Mouse (Mus musculus) common myeloid progenitor, adult 5-6 weeks (primary cell): ENCODE results near the gene Fras1. TPM values are rescaled to one million over a fixed set of nuclear protein-coding genes. Genes with fewer than 3 reads are reported as not detected.

Experiments used
- ATAC-seq: replicated peaks from 2 replicates; pipeline ENCODE4 v1.8.0; 2016; ENCODE audit warnings: low read depth, mild to moderate bottlenecking, moderate TSS enrichment, inconsistent platforms; ENCODE audit not compliant: poor library complexity, severe bottlenecking
- total RNA-seq: library from RNA; stranded (forward); fragments of 200-1000, 187-1606 nt; gene quantifications from 2 replicates; pipeline ENCODE4 v1.2.3, GENCODE M21; 2017

The Fras1 gene
- total RNA-seq, 1 experiment from 2014 or later: not detected

DNA sequence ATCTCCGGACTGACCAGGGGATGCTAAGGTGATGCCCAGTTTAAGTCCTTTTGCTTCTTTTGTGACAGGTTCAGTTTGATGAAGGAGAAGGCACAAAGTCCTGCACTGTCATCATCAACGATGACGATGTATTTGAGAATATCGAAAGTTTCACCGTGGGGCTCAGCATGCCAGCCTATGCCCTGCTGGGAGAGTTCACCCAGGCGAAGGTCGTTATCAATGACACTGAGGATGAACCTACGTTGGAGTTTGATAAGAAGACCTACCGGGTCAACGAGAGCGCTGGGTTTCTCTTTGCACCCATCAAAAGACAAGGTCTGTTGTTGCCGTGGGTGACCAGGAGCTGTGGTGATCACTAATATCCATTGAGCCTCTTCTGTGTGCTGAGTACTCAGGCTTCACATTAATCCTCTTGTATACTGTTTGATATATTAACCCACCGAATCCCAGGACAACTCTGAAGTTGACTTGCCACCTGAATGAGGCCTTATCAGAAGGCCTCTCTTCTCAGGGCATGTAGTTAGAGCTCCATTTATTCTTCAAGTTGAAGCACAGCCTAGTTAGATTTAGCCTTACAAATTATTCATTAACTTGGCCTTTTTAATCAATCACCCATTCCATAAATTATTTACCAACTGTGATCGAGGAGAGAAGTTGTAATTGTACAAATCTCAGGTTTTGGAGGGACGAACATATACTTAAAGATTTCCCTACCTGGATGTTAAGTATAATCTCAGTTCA, 365.6 kb downstream of the Fras1 start:
- ATAC-seq: no peak

DNA sequence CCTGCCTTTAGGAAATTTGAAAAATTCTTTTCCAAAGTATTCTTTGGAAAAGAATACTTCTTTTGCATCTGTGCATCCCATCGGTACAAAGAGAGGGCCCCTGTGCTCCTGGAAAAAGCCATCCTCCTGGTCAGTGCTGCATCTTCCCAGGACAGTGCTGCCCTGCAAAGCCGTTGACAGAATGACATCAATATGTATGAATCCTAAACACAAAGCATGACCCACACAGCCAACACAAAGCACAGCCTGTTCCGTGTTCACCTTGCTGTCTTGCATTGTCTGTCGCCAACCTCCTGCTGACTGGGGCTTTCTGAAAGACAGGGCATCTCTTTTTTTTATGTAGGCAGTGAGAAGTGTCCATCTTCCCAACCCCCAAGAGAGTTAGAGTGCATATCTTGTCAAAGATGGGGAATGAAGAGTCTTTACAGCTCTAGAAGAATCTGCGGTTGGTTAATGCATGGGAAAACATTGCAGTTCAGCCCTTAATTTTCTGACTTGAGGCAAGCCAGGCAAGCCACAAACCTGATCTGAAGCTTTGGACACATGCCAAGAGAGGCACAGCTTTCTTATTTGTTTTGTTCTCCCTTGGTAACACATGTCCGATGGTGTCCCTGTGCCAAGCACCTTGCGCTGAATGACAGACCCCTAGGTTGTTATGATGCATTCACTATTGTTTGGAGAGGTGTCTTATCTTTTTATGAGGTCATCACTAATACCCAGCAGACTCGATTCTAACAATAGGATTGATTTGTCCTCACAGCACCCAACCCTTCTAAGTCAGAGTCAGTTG, 373.6 kb downstream of the Fras1 start:
- ATAC-seq: no peak

DNA sequence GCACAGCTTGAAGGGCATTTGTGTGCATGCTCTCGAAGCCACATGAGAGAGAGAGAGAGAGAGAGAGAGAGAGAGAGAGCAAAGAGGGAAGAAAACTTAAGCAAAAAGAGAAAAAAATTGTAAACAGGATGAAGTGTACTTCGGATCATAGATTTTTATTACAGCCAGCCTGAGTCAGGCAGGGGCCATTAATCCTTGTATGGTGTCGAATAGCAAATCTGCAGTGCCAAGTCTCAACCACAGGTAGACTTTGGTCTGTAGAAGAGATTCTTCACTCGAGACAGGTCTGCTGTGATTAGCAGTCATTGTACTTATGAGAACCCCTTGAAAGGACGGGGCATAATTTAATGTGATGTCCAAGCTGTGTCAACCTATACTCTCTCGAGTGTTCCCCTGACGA, 383.9 kb downstream of the Fras1 start:
- ATAC-seq: no peak

DNA sequence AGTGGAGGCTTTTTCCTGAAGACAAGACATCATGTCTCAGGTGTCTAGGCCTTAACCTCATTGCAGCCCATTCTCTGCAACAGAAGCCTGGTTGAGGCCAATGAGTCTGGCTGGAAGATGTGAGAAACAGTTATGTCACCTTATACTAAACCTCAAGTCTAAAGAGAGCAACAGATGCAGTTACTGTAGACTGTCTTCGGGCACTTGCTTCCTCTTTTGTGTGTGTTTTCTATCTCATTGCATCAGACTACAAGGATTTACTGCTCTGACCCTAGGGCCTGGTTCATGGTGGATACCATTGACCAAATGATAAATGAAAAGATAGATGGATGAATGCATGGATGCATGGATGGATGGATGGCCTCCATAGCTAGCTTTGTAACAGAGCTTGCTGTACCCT, 388.3 kb downstream of the Fras1 start:
- peak; percentile 81 for ATAC-seq

DNA sequence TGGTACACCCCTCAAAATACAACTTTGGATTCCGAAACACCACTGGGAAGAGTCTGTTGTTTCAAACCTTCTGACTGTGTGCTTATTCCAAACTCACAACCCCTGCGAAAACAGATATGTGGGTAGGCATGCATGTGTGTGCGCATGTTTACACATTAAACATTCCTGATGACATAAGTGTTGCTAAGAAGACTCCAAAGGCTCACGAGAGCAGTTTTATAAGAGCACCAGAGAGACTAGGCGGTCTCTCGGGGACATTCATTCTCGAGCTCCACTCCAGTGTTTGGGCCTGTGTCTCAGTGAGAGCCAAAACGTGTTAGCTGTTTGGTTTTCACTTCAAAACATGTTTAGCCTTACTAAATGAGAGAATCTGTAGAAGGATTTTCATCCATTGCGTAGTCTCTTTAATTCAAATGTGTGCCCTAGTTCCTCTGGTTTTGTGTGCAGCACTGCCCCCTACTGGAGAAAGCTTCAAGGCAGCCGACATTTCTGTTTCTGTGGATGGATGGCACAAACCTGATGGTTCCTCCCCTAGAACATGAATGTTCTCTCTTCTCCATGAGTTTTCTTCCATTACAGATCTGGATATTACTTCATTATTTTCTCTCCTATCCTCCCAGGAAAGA, 395.2 kb downstream of the Fras1 start:
- peak; percentile 77 for ATAC-seq

DNA sequence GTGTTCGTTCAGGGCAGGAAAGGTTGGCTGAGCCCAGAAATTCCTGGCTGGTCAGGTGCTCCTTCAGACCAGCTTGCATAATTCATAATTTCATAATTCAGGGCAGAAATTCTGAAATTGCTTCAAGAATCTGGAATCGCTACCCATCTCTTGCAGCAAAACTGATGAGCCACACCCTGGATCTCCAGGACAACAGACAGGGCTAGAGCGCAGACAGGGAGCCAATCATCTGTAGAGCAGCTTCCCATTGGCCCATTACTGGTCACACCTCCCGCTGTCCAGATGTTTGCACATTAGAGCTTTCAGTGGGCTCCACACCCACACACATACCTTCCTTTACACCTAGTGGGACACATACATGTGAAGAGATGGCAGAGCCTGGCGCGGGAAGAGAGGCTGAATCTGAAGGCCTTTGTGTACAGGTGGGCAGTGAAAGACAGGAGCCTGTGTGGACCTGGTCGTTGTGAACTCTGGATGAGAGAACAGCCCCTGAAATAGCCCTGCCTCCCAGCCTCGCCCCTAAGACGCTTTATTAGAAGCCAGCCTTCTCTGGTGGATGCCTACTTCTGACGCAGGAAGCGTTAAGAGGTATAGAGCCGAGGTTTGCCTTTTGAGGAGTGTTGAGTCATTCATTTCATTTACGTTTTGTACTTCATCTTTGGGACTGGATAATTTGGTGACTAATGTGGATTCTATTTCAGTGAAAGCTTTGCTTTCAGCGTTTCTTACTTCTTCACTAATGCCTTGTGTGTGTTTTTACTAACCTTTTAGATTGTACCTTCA, 409.9 kb downstream of the Fras1 start:
- no peak for ATAC-seq

DNA sequence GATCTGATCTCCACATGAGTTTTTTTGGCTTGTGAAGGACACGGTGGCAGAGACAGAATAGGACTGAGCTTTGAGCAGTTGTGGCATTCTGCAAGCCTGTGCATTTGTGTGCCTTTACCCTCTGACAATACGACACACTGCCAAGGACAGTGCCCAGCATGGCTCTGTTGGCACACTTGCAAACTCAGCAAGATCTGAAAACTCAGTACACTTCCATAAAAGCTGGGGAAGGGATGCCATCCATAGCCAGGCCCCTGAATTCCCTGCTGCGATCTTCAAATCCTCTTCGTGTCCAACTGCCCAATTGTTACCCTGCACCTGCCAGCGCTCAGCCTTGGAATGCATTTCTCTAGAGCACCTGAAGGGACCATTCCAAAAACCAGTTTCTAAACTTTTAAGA, 411.3 kb downstream of the Fras1 start:
- no peak for ATAC-seq

DNA sequence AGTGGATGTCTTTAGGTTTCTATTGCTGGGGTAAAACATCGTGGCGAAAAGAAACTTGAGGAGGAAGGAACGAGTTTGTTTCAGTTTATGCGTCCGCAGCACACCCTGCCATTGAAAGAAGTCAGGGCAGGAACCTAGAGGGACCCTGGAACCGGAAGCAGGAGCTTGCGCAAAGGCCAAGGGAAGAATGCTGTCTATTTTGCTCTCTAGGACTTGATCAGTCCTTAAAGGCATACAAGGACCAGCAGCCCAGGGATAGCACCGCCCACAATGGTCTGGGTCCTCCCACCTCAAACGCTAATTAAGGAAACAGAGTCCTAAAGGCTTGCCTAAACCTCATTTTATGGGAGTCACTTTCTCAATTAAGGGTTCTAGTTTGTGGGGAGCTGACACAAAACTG, 418.7 kb downstream of the Fras1 start:
- peak; percentile 48 for ATAC-seq

DNA sequence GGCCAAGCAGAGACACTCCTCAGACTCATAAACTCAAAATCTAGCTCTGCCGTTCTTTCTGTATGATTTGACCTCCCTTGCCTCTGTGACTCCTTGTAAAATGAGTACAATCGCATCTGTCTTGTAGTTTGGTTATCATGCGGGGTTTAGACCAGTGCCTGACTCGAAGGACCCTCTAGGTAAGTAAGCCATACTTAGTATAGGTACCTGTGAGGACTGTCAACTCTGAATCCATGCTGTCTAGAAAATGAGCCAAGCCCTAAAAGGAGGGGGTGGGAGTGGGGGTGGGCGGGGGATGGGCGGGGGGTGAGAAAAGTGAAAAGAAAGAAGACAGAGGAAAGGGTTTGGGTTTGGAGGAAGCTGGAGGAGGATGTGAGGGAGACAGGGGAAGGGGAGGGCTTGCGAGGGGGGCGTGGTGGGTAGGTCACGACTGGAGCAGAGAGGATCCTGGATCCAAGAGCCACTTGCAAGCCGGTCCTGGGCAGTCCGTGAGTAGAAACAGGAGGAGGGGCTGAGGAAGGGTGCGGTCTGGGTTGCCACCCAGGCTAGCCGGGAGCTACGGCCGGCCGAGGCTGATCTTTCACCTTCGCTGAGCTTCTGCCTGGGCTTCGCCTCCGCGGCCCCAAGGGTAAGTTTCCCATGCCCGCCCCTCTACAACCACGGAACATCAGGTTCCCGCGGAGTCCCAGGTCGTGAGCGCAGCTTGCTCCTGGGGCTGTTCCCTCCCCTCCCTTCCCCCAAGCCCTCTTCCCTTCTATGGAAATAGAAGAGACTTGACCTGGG, 419.4 kb downstream of the Fras1 start, which contains the start of gene Anxa3:
Gene Anxa3 (plus strand): TSS at position 404 of the 783 bp plus-strand sequence.
- ATAC-seq: peak; percentile 76

DNA sequence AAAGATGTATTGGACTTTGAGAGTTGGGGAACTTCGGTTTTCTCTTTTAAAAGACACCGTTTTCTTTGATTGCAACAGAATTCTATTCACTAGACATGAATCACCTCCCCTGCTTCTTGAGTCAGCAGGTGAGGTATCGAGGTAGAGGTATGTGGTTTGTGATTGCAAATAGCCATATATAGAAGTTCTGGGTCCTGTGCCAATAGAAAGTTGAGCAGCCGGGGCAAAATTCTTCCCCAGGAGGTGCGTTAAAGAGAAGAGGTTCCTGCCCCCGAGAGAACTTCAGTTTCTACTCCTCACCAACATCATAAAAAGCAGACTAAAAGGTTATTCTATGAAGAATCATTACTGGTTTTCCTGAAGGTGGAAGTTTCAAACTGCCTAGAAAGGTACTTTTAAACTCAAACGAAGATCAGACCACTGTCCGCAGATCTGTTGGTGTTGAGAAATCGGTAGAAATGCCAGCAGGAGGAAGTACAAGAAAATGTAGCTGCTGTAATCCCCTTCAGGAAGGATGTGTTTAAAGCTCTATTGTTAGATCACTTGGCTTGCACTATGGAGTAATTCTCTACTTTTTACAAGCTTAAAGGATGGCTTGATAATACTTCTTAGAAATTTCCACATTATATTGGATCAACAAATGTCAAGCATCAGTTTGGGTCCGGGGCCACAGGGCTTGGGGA, 420.3 kb downstream of the Fras1 start:
- peak; percentile 50 for ATAC-seq

DNA sequence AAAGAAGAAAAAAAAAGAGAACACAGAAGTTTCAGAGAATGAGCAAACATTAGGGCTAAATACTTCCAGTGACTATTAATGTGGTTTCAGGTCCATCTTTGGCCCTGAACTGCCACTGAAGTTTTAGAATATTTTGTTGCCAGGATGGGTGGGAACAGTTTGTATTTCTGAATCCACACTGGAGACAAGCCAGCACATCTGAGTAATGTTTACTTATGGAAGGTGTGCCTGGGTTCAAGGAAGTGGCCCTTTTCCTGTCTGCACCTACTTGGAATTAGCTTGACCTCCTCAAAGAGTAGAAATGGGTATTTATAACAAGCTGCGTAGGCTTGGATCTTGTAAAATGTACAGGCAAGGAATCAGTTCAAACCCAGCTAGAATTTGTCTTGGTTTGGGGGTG, 422.0 kb downstream of the Fras1 start:
- no peak for ATAC-seq

DNA sequence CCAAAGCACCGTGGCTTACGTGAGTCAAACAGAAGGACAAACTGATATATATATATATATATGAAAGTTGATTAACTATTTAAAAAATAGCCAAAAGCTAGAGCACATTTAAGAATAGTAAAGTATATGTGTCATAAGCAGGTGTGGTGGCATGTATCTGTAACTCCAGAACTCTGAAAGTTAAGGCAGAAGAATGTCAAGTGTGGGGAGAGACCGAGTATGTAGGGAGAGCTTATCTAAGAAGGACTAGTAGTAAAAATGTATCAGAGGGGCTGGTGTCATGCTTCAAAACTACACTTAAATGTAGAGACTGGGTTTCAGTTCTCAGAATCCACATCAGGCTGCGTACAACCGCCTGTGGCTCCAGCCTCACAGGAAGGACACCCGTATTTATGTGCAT, 423.7 kb downstream of the Fras1 start:
- ATAC-seq: no peak

DNA sequence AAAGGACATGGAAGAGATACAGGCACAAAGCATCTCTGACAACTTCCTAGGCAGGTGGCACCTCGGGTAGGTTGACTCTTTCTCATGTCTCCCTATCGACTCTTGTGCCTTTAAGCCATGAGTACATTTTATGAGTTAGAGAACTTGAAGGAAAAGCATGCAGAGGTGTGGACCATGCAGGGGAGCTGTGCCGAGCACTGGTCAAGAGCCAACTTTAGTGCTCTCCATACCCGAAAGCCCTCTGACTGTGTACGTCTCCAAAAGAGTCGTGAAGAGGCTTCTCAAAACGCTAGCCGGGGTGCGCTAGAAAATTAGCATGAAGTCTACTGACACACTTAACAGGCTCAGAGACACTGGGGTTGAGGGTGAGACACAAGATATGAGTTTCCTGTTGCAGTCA, 425.4 kb downstream of the Fras1 start:
- ATAC-seq: no peak

DNA sequence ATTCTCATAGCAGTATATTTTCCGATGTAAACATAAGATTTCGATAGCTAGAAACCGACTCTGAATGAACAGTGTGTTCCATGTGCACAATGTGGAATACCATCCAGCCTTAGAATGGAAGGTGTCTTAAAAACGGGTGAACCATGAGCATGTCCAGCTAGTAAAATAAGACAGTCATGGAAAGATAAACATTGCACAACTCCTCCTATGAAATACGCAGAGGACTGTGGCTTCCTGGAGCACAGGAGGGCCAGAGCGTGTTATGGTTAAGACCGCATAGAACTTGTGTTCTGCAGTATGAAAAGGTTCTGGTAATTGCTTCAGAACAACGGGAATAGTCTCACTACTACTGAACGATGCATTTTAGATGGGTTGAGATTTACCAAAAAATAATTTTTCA, 426.2 kb downstream of the Fras1 start:
- no peak for ATAC-seq

DNA sequence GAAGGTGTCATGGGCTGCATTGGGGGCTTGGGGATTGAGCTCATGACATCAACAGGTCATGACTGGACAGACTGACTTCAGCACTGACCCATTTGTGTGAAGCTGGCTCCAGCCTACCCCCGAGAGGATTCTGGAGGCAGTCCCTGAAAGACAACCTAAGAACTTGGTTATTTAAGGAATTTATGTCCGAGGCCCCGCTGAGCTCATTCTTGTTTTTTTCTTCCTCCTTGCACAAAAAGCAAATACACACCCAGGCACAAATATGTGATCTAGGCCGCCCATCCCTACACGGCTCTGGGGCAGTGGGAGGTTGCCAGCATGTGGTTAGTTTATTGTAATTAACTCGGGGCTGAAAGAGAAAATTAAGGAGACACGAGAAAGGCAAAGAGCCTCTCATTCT, 428.4 kb downstream of the Fras1 start:
- ATAC-seq: no peak

DNA sequence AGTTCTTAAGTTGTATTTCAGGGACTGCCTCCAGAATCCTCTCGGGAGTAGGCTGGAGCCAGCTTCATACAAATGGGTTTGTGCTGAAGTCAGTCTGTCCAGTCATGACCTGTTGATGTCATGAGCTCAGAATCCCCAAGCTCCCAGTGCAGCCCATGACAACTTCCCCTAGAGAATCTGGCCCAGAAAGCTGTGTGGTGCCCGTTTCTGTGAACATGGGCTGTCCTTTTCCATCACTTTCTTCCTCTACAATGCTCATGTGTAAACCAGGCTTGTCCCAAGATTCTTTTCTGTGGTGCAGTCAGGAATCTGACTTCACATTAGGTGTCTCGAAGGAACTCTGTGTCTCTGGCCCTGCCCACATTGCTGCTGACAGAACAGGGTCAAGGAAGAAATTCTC, 429.3 kb downstream of the Fras1 start:
- ATAC-seq: no peak

DNA sequence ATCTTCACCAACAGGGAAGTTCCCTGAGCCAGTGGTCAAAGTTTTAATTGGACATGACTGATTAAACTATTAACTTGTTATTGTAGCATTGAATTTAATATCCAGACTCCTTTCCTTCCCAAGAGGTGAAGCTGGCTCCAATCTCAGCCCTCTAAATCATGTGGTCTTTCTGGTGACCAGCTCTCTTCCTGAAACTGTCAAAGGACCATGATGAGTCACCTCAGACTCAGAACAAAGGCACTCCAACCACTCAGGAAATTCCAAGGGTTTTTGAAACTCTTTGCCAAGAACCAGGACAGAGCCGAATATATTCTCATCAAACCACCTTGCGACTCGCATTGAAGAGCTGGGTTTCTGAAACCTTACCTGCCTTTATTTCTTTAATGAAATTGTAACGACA, 430.5 kb downstream of the Fras1 start:
- ATAC-seq: no peak

DNA sequence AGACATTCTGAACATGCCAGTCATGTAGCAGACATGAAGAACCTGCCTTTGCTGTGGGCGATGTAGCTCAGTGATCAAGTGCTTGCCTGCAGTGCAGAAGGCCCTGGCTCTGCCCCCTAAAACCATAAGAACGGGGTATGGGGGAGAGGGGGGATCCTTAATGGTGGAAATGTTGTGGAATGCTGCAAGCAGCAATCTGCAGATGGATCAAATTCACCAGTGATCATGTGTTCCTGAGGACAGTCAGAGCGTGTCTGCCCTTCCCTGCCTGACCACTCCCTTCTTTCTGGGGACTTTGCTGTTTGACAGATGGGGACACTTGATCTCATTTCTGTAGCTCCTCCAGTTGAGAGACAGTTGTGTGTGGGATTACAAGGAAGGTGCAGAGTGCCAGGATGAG, 431.1 kb downstream of the Fras1 start:
- ATAC-seq: no peak

DNA sequence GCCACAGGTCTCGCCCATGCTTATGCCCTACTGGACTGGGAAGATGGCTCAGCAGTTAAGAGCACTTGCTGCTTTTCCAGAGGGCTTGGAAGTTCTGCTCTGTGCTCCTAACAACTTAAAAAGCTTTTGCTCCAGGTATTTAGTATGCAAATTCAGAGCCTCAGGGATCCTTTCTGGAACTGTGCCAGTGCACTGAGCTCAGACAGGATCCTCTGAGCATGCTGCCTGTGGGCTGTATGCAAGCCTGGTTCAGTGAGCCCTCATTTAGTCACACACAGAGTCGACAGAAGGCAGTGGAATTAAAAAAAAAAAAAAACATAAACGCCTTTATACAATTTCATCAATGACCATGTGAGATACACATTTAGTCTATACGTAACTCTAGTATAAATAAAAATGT, 436.9 kb downstream of the Fras1 start:
- no peak for ATAC-seq
